Mouse (Mus musculus) myocyte (in vitro differentiated cells): ENCODE results near the gene Rplp2. TPM values are rescaled to one million over a fixed set of nuclear protein-coding genes. Genes with fewer than 3 reads are reported as not detected.

Experiments used
- H3K27me3 ChIP-seq: one replicate; pipeline ENCODE4 v1.6.1; 2011; ENCODE audit not compliant: control insufficient read depth, insufficient read depth, insufficient read length
- H3K36me3 ChIP-seq: one replicate; pipeline ENCODE4 v1.6.1; 2011; ENCODE audit not compliant: control insufficient read depth, insufficient read depth
- H3K4me2 ChIP-seq: one replicate; pipeline ENCODE4 v1.6.1; 2011; ENCODE audit warnings: low read depth, control low read depth
- H3K4me3 ChIP-seq: one replicate; pipeline ENCODE4 v1.5.1; 2011; ENCODE audit warnings: mild to moderate bottlenecking, control low read depth, moderate library complexity
- H3K79me2 ChIP-seq: one replicate; pipeline ENCODE4 v1.6.1; 2011; ENCODE audit not compliant: control insufficient read depth, insufficient read depth
- H3ac ChIP-seq: one replicate; pipeline ENCODE4 v1.6.1; 2011; ENCODE audit not compliant: control insufficient read depth, insufficient read length
- CEBPB ChIP-seq: IDR thresholded peaks from 2 replicates; pipeline ENCODE4 v1.6.1; 2011; ENCODE audit warnings: mild to moderate bottlenecking, moderate library complexity; ENCODE audit not compliant: poor library complexity, insufficient read depth, severe bottlenecking
- E2F4 ChIP-seq: IDR thresholded peaks from one replicate; pipeline ENCODE4 v1.6.1; 2011; ENCODE audit warnings: mild to moderate bottlenecking, control low read depth, moderate library complexity; ENCODE audit not compliant: insufficient read depth
- MAX ChIP-seq: IDR thresholded peaks from one replicate; pipeline ENCODE4 v1.6.1; 2011; ENCODE audit warnings: low read depth, mild to moderate bottlenecking, control low read depth
- MYOD1 ChIP-seq, 3 experiments: IDR thresholded peaks; one replicate each; pipeline ENCODE4 v1.6.1; 2011; ENCODE audit warnings: control low read depth in 2 of 3, low read depth in 2 of 3, mild to moderate bottlenecking in 2 of 3, moderate library complexity in 1 of 3; ENCODE audit not compliant: insufficient read length in 2 of 3, control insufficient read depth in 1 of 3
- MYOG ChIP-seq, 3 experiments: IDR thresholded peaks; one replicate each; pipeline ENCODE4 v1.6.1; 2011; ENCODE audit warnings: control low read depth in 2 of 3, low read depth in 2 of 3, mild to moderate bottlenecking in 2 of 3; ENCODE audit not compliant: insufficient read length in 2 of 3, control insufficient read depth in 1 of 3, insufficient read depth in 1 of 3
- POLR2A ChIP-seq: IDR thresholded peaks from one replicate; pipeline ENCODE4 v1.6.1; 2011; ENCODE audit warnings: low read depth, mild to moderate bottlenecking, control low read depth, moderate library complexity; ENCODE audit not compliant: insufficient read length
- POLR2AphosphoS2 ChIP-seq: IDR thresholded peaks from one replicate; pipeline ENCODE4 v1.6.1; 2011; ENCODE audit warnings: low read depth, control low read depth; ENCODE audit not compliant: insufficient read length
- REST ChIP-seq: IDR thresholded peaks from one replicate; pipeline ENCODE4 v1.6.1; 2011; ENCODE audit warnings: mild to moderate bottlenecking, control low read depth, moderate library complexity; ENCODE audit not compliant: insufficient read depth, insufficient read length
- SRF ChIP-seq: IDR thresholded peaks from one replicate; pipeline ENCODE4 v1.6.1; 2011; ENCODE audit warnings: low read depth; ENCODE audit not compliant: control insufficient read depth, insufficient read length
- TCF12 ChIP-seq: IDR thresholded peaks from one replicate; pipeline ENCODE4 v1.6.1; 2011; ENCODE audit warnings: mild to moderate bottlenecking, control low read depth; ENCODE audit not compliant: poor library complexity, insufficient read depth, severe bottlenecking
- TCF3 ChIP-seq: IDR thresholded peaks from one replicate; pipeline ENCODE4 v1.6.1; 2011; ENCODE audit warnings: low read depth, control low read depth; ENCODE audit not compliant: insufficient read length
- USF1 ChIP-seq: IDR thresholded peaks from one replicate; pipeline ENCODE4 v1.6.1; 2011; ENCODE audit warnings: low read depth, mild to moderate bottlenecking, control low read depth, moderate library complexity
- polyA plus RNA-seq: library from polyadenylated mRNA; unstranded; fragments of >200 nt; fragmentation: generic; extraction: Trizol; gene quantifications from one replicate; pipeline ENCODE4 v1.2.1, GENCODE M21; 2012; ENCODE audit warnings: missing spikeins

The Rplp2 gene
- polyA plus RNA-seq, 1 experiment: 5,265 TPM

DNA sequence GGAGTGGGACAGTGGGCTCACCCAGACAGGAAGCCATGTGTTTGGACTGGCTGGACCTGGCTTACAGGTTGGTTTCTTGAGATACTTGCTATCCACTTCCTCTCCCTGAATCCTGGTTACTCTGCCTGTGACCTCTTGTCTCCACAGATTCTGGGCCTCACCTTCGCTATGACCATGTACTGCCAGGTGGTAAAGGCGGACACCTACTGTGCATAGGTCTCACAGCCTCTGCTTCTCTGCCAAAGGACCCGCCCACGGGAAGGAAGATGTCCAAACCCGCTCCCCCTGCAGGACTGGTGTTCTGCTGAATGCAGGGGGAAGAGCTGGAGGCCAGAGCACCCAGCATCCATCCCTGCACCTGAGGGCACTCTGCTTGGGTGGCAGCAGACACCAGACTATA, 45.6 kb downstream of the Rplp2 start:
- no peak for TF ChIP-seq SRF
- no peak for TF ChIP-seq USF1
- TF ChIP-seq E2F4: no peak
- TF ChIP-seq TCF12: no peak
- no peak for TF ChIP-seq CEBPB
- peak; percentile 27 for TF ChIP-seq POLR2AphosphoS2
- no peak for TF ChIP-seq MYOD1 (IDR thresholded peaks at IDR 0.05; ENCODE audit: control insufficient read depth in 1 of 3, insufficient read length in 2 of 3, low read depth in 2 of 3)
- no peak for TF ChIP-seq TCF3
- H3ac ChIP-seq: no peak overlapping the region
- H3K36me3 ChIP-seq: no peaks in the 10 kb centered on the region

DNA sequence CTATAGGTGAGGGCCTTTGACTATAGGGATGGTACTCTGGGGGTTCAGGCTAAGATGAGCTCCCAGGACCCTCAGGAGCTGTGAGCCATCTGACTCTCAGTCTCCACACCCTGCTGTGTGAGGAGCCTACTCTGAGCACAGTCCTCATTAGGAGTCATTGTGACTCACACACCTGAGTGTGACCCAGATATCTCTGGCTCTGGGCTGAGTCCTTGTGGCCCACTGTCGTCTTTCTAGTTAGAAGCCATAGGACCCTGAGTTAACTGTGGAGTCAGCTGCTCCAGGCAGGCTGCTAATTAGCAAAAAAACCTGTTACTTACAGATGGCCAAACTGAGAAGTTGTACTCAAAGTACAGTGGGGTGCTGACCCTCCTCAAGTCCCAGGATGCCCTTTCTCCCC, 46.6 kb downstream of the Rplp2 start:
- Histone ChIP-seq H3K4me2 (no peak overlapping the region), H3K79me2 (no peaks in the 10 kb centered on the region), H3K36me3 (no peaks in the 10 kb centered on the region), H3ac (no peak overlapping the region), H3K4me3 (no peak overlapping the region), H3K27me3 (no peaks in the 10 kb centered on the region)
- TF ChIP-seq MYOD1 (IDR thresholded peaks at IDR 0.05; ENCODE audit: control insufficient read depth in 1 of 3, insufficient read length in 2 of 3, low read depth in 2 of 3): no peak
- peak; percentile 9 for TF ChIP-seq POLR2AphosphoS2

More for the DNA sequence above, 45.6 kb downstream of the Rplp2 start:
- no peaks in the 10 kb centered on the region for H3K79me2 ChIP-seq
- H3K27me3 ChIP-seq: no peaks in the 10 kb centered on the region
- no peak overlapping the region for H3K4me3 ChIP-seq
- H3K4me2 ChIP-seq: no peak overlapping the region

- Histone ChIP-seq H3K36me3 (peaks cover under 1% of the 10 kb centered on the region), H3ac (no peak overlapping the region), H3K4me2 (no peak overlapping the region), H3K79me2 (no peaks in the 10 kb centered on the region), H3K27me3 (no peaks in the 10 kb centered on the region), H3K4me3 (no peak overlapping the region)
- TF ChIP-seq POLR2AphosphoS2 (peak; percentile 37), REST (no peak)
Observed at GRCm38 (mm10) chr7:141495379-141495778, 48.2 kb downstream of the Rplp2 start.

DNA sequence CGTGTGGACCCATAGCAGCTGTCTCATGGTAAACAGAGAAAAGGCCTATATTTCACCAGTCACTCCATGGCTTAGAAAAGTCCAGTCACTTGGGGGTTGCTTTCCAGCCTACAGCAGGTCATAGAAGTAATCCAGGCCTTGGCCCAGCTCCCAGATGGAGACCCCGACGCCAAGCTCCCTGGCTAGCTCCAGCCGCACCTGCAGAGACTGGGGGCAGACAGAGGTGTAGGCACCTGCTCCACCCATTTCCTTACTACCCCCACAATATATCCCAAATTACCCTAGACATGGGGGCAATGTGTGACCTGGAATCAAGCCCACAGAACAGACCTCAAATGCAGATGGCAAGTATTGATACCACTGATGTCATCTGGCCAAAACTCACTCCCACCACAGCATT, 48.8 kb downstream of the Rplp2 start:
- no peak overlapping the region for H3K4me2 ChIP-seq
- no peak for TF ChIP-seq MYOG (IDR thresholded peaks at IDR 0.05; ENCODE audit: control insufficient read depth in 1 of 3, insufficient read depth in 1 of 3, insufficient read length in 2 of 3, low read depth in 2 of 3)
- no peak for TF ChIP-seq CEBPB
- TF ChIP-seq TCF3: no peak
- TF ChIP-seq SRF: no peak
- TF ChIP-seq E2F4: no peak
- TF ChIP-seq POLR2AphosphoS2: no peak
- no peak for TF ChIP-seq MYOD1 (IDR thresholded peaks at IDR 0.05; ENCODE audit: control insufficient read depth in 1 of 3, insufficient read length in 2 of 3, low read depth in 2 of 3)
- TF ChIP-seq MAX: no peak
- no peak for TF ChIP-seq TCF12
- TF ChIP-seq USF1: no peak
- no peak for TF ChIP-seq REST
- no peak for TF ChIP-seq POLR2A
- H3K36me3 ChIP-seq: peaks cover 4% of the 10 kb centered on the region
- no peak overlapping the region for H3ac ChIP-seq
- H3K27me3 ChIP-seq: no peaks in the 10 kb centered on the region
- no peak overlapping the region for H3K4me3 ChIP-seq
- no peaks in the 10 kb centered on the region for H3K79me2 ChIP-seq

GRCm38 (mm10) chr7:141497600-141497999, 50.4 kb downstream of the Rplp2 start:
- no peak overlapping the region for H3ac ChIP-seq
- no peaks in the 10 kb centered on the region for H3K27me3 ChIP-seq
- no peak for TF ChIP-seq MYOD1 (IDR thresholded peaks at IDR 0.05; ENCODE audit: control insufficient read depth in 1 of 3, insufficient read length in 2 of 3, low read depth in 2 of 3)
- TF ChIP-seq TCF3: no peak
- TF ChIP-seq E2F4: no peak
- no peak overlapping the region for H3K4me3 ChIP-seq
- no peak overlapping the region for H3K4me2 ChIP-seq
- H3K79me2 ChIP-seq: no peaks in the 10 kb centered on the region
- H3K36me3 ChIP-seq: peaks cover 4% of the 10 kb centered on the region

Other genes starting within 250 kb of the Rplp2 start
- gene Lmntd2, start 233.3 kb upstream of the Rplp2 start, polyA plus RNA-seq: 0.10 TPM
- 54.5 TPM for gene Rassf7, start 231.5 kb upstream of the Rplp2 start, polyA plus RNA-seq
- gene Phrf1, start 218.6 kb upstream of the Rplp2 start, polyA plus RNA-seq: 44.5 TPM
- gene Irf7, start 180.9 kb upstream of the Rplp2 start, polyA plus RNA-seq: 0.97 TPM
- gene Cdhr5, start 170.6 kb upstream of the Rplp2 start, polyA plus RNA-seq: 0.07 TPM
- gene Sct, start 168.2 kb upstream of the Rplp2 start, polyA plus RNA-seq: 0.68 TPM
- not detected for gene Drd4, start 155.4 kb upstream of the Rplp2 start, polyA plus RNA-seq
- gene Deaf1, start 119.7 kb upstream of the Rplp2 start, polyA plus RNA-seq: 11.8 TPM
- gene Tmem80, start 119.6 kb upstream of the Rplp2 start, polyA plus RNA-seq: 12.5 TPM
- 0.44 TPM for gene Eps8l2, start 108.5 kb upstream of the Rplp2 start, polyA plus RNA-seq
- gene Taldo1, start 55.2 kb upstream of the Rplp2 start, polyA plus RNA-seq: 259 TPM
- 16.3 TPM for gene Gatd1, start 33.2 kb upstream of the Rplp2 start, polyA plus RNA-seq
- 0.25 TPM for gene Cend1, start 17.9 kb upstream of the Rplp2 start, polyA plus RNA-seq
- gene Slc25a22, start 9.5 kb upstream of the Rplp2 start, polyA plus RNA-seq: 8.8 TPM
- gene Pidd1, start 3.3 kb upstream of the Rplp2 start, polyA plus RNA-seq: 1.9 TPM
- gene Pnpla2, start 7.8 kb downstream of the Rplp2 start, polyA plus RNA-seq: 50.5 TPM
- gene Cracr2b, start 13.7 kb downstream of the Rplp2 start, polyA plus RNA-seq: 2.4 TPM
- 267 TPM for gene Cd151, start 20.0 kb downstream of the Rplp2 start, polyA plus RNA-seq
- gene Polr2l, start 27.8 kb downstream of the Rplp2 start, polyA plus RNA-seq: 95.1 TPM
- 95.5 TPM for gene Tspan4, start 27.9 kb downstream of the Rplp2 start, polyA plus RNA-seq
- gene Chid1, start 92.5 kb downstream of the Rplp2 start, polyA plus RNA-seq: 51.3 TPM
- 89.2 TPM for gene Ap2a2, start 114.8 kb downstream of the Rplp2 start, polyA plus RNA-seq
- gene Muc6, start 207.9 kb downstream of the Rplp2 start, polyA plus RNA-seq: 0.20 TPM
- gene Muc2, start 243.0 kb downstream of the Rplp2 start, polyA plus RNA-seq: not detected